Mouse (Mus musculus): ENCODE results near the gene Myo1d.

Gene Myo1d

GRCm38 (mm10) chr11:80505581-80505980 lies 274.2 kb downstream of the Myo1d start:
- in situ Hi-C loops (cut with MseI, MboI) = no loop called here

GRCm38 (mm10) chr11:80504519-80505385 lies 275.1 kb downstream of the Myo1d start:
- in situ Hi-C loops (cut with MseI, MboI) = no loop called here

GRCm38 (mm10) chr11:80503726-80504452 lies 275.9 kb downstream of the Myo1d start:
- in situ Hi-C loops (cut with MseI, MboI) = no loop called here

- in situ Hi-C loops (cut with MseI, MboI) = no loop called here
Measured at GRCm38 (mm10) chr11:80503281-80503680, 276.5 kb downstream of the Myo1d start.

- in situ Hi-C loops (cut with MseI, MboI) = no loop called here
Measured at GRCm38 (mm10) chr11:80499550-80499952, 280.3 kb downstream of the Myo1d start.

- in situ Hi-C loops (cut with MseI, MboI) = no loop called here
Measured at GRCm38 (mm10) chr11:80498328-80499070, 281.3 kb downstream of the Myo1d start.

GRCm38 (mm10) chr11:80497225-80497919 lies 282.5 kb downstream of the Myo1d start:
- in situ Hi-C loops (cut with MseI, MboI) = no loop called here

- in situ Hi-C loops (cut with MseI, MboI) = no loop called here
Measured at GRCm38 (mm10) chr11:80496640-80497039, 283.2 kb downstream of the Myo1d start.

GRCm38 (mm10) chr11:80495972-80496371 lies 283.9 kb downstream of the Myo1d start:
- in situ Hi-C loops (cut with MseI, MboI) = no loop called here

- in situ Hi-C loops (cut with MseI, MboI) = no loop called here
Measured at GRCm38 (mm10) chr11:80494852-80495251, 285.0 kb downstream of the Myo1d start.

GRCm38 (mm10) chr11:80493186-80493585 lies 286.6 kb downstream of the Myo1d start:
- in situ Hi-C loops (cut with MseI, MboI) = no loop called here

- in situ Hi-C loops (cut with MseI, MboI) = no loop called here
Measured at GRCm38 (mm10) chr11:80490831-80491230, 289.0 kb downstream of the Myo1d start.

- in situ Hi-C loops (cut with MseI, MboI) = no loop called here
Measured at GRCm38 (mm10) chr11:80489882-80490196, 290.0 kb downstream of the Myo1d start.

- in situ Hi-C loops (cut with MseI, MboI) = no loop called here
Measured at GRCm38 (mm10) chr11:80489172-80489881, 290.5 kb downstream of the Myo1d start.

GRCm38 (mm10) chr11:80487904-80488587 lies 291.8 kb downstream of the Myo1d start:
- in situ Hi-C loops (cut with MseI, MboI) = no loop called here

GRCm38 (mm10) chr11:80485622-80486206 lies 294.1 kb downstream of the Myo1d start:
- in situ Hi-C loops (cut with MseI, MboI) = no loop called here

- in situ Hi-C loops (cut with MseI, MboI) = no loop called here
Measured at GRCm38 (mm10) chr11:80485120-80485551, 294.7 kb downstream of the Myo1d start.

- in situ Hi-C loops (cut with MseI, MboI) = loop anchor here in 1 of 2 experiments (5.0 kb wide), 1 partner anchor 78 kb away; no protein-coding TSS in a partner anchor
Measured at GRCm38 (mm10) chr11:80484191-80484791, 295.5 kb downstream of the Myo1d start.

GRCm38 (mm10) chr11:80483536-80484067 lies 296.2 kb downstream of the Myo1d start:
- in situ Hi-C loops (cut with MseI, MboI) = loop anchor here in 1 of 2 experiments (5.0 kb wide), 1 partner anchor 79 kb away; no protein-coding TSS in a partner anchor
